Mouse (Mus musculus) megakaryocyte, embryonic 14.5 days (primary cell): ENCODE results near the gene Hes5.

Source experiments
- FLI1 ChIP-seq: IDR thresholded peaks from 2 replicates; pipeline ENCODE4 v1.6.1; 2012; ENCODE audit warnings: low read length, inconsistent platforms, mixed read lengths
- GATA1 ChIP-seq: IDR thresholded peaks from 3 replicates; pipeline ENCODE4 v1.6.1; 2012; ENCODE audit warnings: mixed read lengths, low read length, inconsistent platforms, borderline replicate concordance

GRCm38 (mm10) chr4:154946319-154946718 lies 14.4 kb upstream of the Hes5 start:
- TF ChIP-seq FLI1 (no peak), GATA1 (no peak)
